Mouse (Mus musculus): ENCODE measurements around the gene Cpt1b.

DNA sequence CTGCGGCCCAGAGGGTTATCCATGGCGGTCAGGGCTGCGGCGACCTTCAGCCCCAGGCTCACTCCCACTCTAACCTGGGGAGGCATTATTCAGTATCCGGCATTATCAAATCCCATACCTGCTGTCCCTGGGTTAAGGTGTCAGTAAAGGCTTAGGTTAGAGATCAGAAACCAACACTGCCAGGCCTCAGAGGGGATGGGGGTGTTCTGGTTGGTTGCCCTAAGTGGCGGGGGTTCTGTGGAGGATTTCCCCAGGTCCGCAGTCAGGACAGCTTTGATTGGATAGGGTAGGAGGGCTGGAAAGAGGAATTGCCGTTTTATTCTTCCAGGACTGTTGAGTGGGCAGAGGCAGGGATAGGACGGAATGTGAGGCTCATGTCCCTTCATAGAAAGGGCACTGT is 51.3 kb downstream of the Cpt1b start:
- TF ChIP-seq CTCF (IDR thresholded peaks at IDR 0.05; ENCODE audit: low read depth) (no peak), EP300 (IDR thresholded peaks at IDR 0.05; ENCODE audit: low read depth) (no peak)

Measured in heart, postnatal 0 days (tissue).